Mouse (Mus musculus) intestine, postnatal 0 days (tissue): Measurements from ENCODE around the gene Wfikkn2. TPM values are rescaled to one million over a fixed set of nuclear protein-coding genes. Genes with fewer than 3 reads are reported as not detected.

Experiments used
- ATAC-seq: fragments of 200-750 bp; cut with Nextera tagmentation; 2 replicates; pipeline ENCODE4 v1.8.0; 2017; ENCODE audit warnings: mild to moderate bottlenecking, moderate TSS enrichment, moderate library complexity
- H3K27ac ChIP-seq: fragments of 300-500 bp; sonication (generic); 2 replicates; pipeline ENCODE4 v1.5.1; 2014; ENCODE audit warnings: mild to moderate bottlenecking, low read depth, low read length, moderate library complexity
- H3K27me3 ChIP-seq: fragments of 300-500 bp; sonication (generic); replicated peaks from 2 replicates; pipeline ENCODE4 v1.6.1; 2014; ENCODE audit warnings: low read length, mixed read lengths; ENCODE audit not compliant: control insufficient read depth, insufficient read depth
- H3K36me3 ChIP-seq: fragments of 300-500 bp; sonication (generic); 2 replicates; pipeline ENCODE4 v1.6.1; 2014; ENCODE audit warnings: mild to moderate bottlenecking, moderate library complexity; ENCODE audit not compliant: control insufficient read depth, insufficient read depth
- H3K4me1 ChIP-seq: fragments of 300-500 bp; sonication (generic); replicated peaks from 2 replicates; pipeline ENCODE4 v1.6.1; 2014; ENCODE audit warnings: antibody characterized with exemption, low read length, mixed read lengths; ENCODE audit not compliant: control insufficient read depth, insufficient read depth
- H3K4me2 ChIP-seq: fragments of 300-500 bp; sonication (generic); replicated peaks from 2 replicates; pipeline ENCODE4 v1.6.1; 2014; ENCODE audit warnings: low read depth, mild to moderate bottlenecking, moderate library complexity
- H3K4me3 ChIP-seq: fragments of 300-500 bp; sonication (generic); 2 replicates; pipeline ENCODE4 v1.5.1; 2014; ENCODE audit warnings: low read depth, low read length
- H3K9ac ChIP-seq: fragments of 300-500 bp; sonication (generic); 2 replicates; pipeline ENCODE4 v1.6.1; 2014; ENCODE audit warnings: mild to moderate bottlenecking, low read depth, low read length
- H3K9me3 ChIP-seq: fragments of 300-500 bp; sonication (generic); 2 replicates; pipeline ENCODE4 v1.6.1; 2016; ENCODE audit warnings: mixed run types; ENCODE audit not compliant: control insufficient read depth
- CTCF ChIP-seq: sonication (generic); IDR thresholded peaks from 2 replicates; pipeline ENCODE4 v1.5.1; 2016; ENCODE audit warnings: low read depth, mild to moderate bottlenecking, control low read depth, antibody characterized with exemption, moderate library complexity
- WGBS: fragments of 180-500 bp; shearing (Covaris S2); extraction: QIAGEN DNeasy Blood & Tissue Kit; methylation state at CpG from one replicate; pipeline ENCODE4 v1.1.7; 2014; 5-methylcytosine and 5-hydroxymethylcytosine counted together
- polyA plus RNA-seq: library from polyadenylated mRNA; unstranded; fragments of >200 nt; fragmentation: Nextera tagmentation; extraction: Ambion mirVana; gene quantifications from 2 replicates; pipeline ENCODE4 v1.2.1, GENCODE M21; 2015

Wfikkn2 gene
- polyA plus RNA-seq, 1 experiment from 2014 or later = 0.66 TPM

- no peak for TF ChIP-seq CTCF
- WGBS = 92% methylated on average over 8 of the region's 8 CpGs
- H3K4me2 ChIP-seq = no peak overlapping the region
- H3K4me1 ChIP-seq = no peaks in the 10 kb centered on the region; the same call in 1 of the 2 replicates
- no peaks in the 10 kb centered on the region for H3K27me3 ChIP-seq
- no peak for ATAC-seq
- no peak overlapping the region for H3K9ac ChIP-seq
- H3K9me3 ChIP-seq = no peaks in the 10 kb centered on the region
- H3K27ac ChIP-seq = no peak overlapping the region
- H3K4me3 ChIP-seq = no peak overlapping the region
- H3K36me3 ChIP-seq = no peaks in the 10 kb centered on the region
These were observed 7.0 kb downstream of the Wfikkn2 start for GRCm38 (mm10) chr11:94238786-94239185.

DNA sequence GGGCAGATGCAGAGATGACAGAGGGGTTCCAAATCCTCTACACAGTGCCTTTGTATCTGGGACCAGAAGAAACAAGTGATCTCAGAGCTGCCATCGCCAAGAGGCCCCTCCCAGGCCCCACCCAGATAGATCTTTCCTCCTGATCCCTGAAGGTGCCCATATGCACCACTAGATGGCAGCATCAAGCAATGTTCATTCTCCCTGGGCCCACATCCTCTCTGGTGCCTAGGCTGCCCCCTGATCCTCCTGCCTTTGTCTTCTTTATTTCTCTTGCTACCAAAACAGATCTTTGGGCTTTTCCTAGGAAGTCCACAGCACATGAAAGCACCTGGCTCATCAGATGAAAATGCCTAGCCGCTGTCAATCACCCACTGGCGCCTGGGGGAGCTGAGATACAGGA, 9.7 kb downstream of the Wfikkn2 start:
- no peak overlapping the region for H3K9ac ChIP-seq
- no peaks in the 10 kb centered on the region for H3K36me3 ChIP-seq
- no peak overlapping the region for H3K4me3 ChIP-seq
- no peaks in the 10 kb centered on the region for H3K27me3 ChIP-seq
- no peak overlapping the region for H3K4me2 ChIP-seq
- H3K27ac ChIP-seq = no peak overlapping the region
- 37% methylated on average over 3 of the region's 3 CpGs for WGBS
- TF ChIP-seq CTCF = peak; percentile 94
- no peaks in the 10 kb centered on the region for H3K9me3 ChIP-seq
- ATAC-seq = peak; percentile 74
- no peaks in the 10 kb centered on the region; the same call in 1 of the 2 replicates for H3K4me1 ChIP-seq

DNA sequence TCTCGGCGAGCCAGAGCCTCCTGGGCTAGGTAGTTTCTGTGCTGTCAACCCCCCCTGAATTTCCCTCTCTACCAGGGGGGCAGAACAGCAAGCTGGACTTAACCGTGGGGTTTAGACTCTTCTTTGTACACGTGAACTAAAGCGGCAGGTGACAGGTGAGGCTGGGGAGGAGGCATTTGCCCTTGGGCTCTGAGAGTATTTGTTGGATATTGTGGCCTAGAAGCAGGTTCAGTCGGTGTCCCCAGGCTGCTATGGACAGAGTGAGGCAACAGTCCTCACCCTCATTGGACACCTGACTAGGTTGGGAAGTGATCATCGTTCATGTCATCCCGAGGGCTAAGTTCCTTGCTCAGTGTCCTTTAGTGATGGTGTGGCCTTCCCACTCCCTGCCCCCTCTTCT, 10.9 kb downstream of the Wfikkn2 start:
- Histone ChIP-seq H3K36me3 (no peaks in the 10 kb centered on the region), H3K4me1 (no peaks in the 10 kb centered on the region), H3K27ac (no peak overlapping the region), H3K9me3 (no peaks in the 10 kb centered on the region), H3K4me2 (no peak overlapping the region), H3K4me3 (no peak overlapping the region), H3K27me3 (no peaks in the 10 kb centered on the region), H3K9ac (no peak overlapping the region)
- WGBS = 90% methylated on average over 8 of the region's 8 CpGs
- ATAC-seq = no peak
- no peak for TF ChIP-seq CTCF

- ATAC-seq = no peak
- TF ChIP-seq CTCF = no peak
- no peak overlapping the region for H3K4me2 ChIP-seq
- H3K9me3 ChIP-seq = no peaks in the 10 kb centered on the region
- H3K4me1 ChIP-seq = no peaks in the 10 kb centered on the region
- H3K4me3 ChIP-seq = no peak overlapping the region
- H3K27ac ChIP-seq = no peak overlapping the region
- H3K9ac ChIP-seq = no peak overlapping the region
- H3K36me3 ChIP-seq = no peaks in the 10 kb centered on the region
- no peaks in the 10 kb centered on the region for H3K27me3 ChIP-seq
- 82% methylated on average over 12 of the region's 12 CpGs for WGBS
These were observed 11.4 kb downstream of the Wfikkn2 start for GRCm38 (mm10) chr11:94234380-94234779.

- Histone ChIP-seq H3K9ac (no peak overlapping the region), H3K9me3 (no peaks in the 10 kb centered on the region)
- WGBS = 81% methylated on average over 6 of the region's 6 CpGs
These were observed 12.4 kb downstream of the Wfikkn2 start for GRCm38 (mm10) chr11:94233405-94233804.

GRCm38 (mm10) chr11:94231821-94232552, 13.8 kb downstream of the Wfikkn2 start:
- ATAC-seq = no peak
- Histone ChIP-seq H3K9ac (no peak overlapping the region), H3K36me3 (no peaks in the 10 kb centered on the region), H3K9me3 (no peaks in the 10 kb centered on the region), H3K4me3 (no peak overlapping the region), H3K4me1 (no peaks in the 10 kb centered on the region), H3K27ac (no peak overlapping the region), H3K4me2 (no peak overlapping the region), H3K27me3 (no peaks in the 10 kb centered on the region)
- WGBS = 66% methylated on average over 19 of the region's 19 CpGs
- TF ChIP-seq CTCF = no peak

More at GRCm38 (mm10) chr11:94233405-94233804, 12.4 kb downstream of the Wfikkn2 start:
- Histone ChIP-seq H3K27ac (no peak overlapping the region), H3K36me3 (no peaks in the 10 kb centered on the region), H3K4me3 (no peak overlapping the region), H3K4me2 (no peak overlapping the region), H3K27me3 (no peaks in the 10 kb centered on the region), H3K4me1 (no peaks in the 10 kb centered on the region)
- TF ChIP-seq CTCF = no peak
- no peak for ATAC-seq
